Mouse (Mus musculus): ENCODE results near the gene Cd9.

Cd9 gene

DNA sequence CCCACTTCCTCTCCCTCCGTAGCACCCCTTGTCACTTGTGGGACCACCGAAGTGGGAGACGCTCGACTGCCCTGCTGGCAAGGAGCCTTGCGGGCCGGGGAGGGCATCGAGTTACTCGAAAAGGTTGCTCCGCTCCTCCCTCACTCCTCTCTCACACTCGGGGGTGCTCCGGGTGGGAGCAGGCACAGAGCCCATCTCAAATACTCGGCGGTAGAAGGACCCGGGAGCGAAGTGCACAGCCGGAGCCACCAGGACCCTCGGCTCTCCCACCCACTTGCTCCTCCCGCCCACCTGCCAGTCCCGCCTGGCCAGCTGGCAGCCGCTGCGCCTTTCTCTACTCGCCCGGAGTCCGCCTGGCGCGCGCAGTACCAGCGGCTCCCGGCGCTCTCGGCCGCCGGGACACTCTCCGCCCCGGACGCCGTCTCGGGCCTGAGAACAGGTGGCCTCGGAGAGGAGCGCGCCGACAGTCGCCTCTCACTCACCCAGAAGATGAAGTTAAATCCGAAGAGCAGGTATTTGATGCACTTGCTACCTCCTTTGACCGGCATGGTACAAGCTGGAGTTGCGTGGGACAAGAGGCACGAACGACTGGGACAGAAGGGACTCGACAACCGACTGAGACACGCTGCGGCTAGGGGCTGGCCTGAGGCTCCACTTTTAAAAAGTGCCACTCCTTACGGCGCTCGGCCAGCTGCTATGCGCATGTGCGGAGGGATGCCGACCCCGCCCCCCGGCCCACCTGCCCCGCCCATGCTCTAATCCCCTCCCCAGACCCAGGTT lies at the start of gene Cd9:
TSS of gene Cd9 (minus strand) at position 700 of the 780 bp plus-strand sequence.
- no peak for DNase-seq (ENCODE audit: low spot score)

GRCm38 (mm10) chr6:125541296-125541695 lies 46.7 kb upstream of the Cd9 start:
- DNase-seq (ENCODE audit: low spot score) = no peak

DNA sequence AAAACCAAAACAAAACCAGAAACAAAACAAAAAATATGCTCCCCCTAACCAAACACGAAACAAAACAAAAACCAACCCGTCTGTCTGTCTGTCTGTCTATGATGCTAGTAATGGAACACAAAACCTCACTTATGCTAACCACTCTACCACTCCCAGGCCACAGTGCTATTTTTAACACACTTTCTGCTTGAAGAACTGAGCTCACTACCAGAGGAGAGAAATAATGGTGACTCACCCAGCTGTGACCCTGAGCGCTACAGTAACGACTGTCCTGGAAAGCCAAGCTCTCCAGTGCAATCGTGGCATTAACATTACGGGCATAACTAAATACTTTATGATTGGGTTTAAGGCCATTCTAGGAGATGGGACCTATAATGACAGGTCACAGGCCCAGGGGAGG lies 46.2 kb upstream of the Cd9 start:
- no peak for DNase-seq (ENCODE audit: low spot score)

- no peak for DNase-seq (ENCODE audit: low spot score)
Measured at GRCm38 (mm10) chr6:125540199-125540598, 45.6 kb upstream of the Cd9 start.

DNA sequence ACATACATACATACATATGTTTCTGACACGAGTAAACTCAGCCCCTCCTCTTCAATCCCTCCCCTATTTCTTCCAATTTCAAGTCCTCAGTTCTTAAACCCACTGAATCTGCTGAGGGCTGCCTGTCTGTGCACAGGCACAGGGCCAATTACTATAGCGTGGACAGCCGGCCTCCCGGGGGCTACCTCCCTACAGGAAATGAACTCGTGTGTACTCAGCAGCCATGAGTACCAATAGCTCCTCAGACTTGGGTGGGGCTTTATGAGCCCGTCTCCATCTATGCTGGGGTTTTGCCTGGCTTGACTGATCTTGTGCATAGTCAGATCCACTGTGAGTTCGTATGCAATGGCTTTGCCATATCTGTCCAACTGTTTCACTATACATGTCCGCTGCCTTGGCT lies 44.8 kb upstream of the Cd9 start:
- no peak for DNase-seq (ENCODE audit: low spot score)

DNA sequence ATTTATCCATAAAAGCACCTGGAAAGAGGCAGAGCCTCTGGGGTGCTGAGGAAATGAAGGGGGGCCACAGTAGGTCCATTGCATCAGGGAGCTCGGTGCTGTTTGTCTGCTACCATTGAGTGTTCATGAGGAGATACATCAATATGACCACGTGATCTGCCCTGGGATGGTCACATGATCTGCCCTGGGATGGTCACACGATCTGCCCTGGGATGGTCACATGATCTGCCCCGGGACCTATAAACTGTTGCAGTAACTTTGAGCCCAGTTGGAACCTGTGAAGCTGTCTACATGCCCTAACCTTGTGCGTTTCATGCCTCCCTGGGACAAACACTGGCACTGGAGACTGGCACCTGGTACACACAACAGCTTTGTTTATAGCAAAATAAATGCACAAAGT lies 43.9 kb upstream of the Cd9 start:
- DNase-seq (ENCODE audit: low spot score) = no peak

- no peak for DNase-seq (ENCODE audit: low spot score)
Measured at GRCm38 (mm10) chr6:125534990-125535389, 40.4 kb upstream of the Cd9 start.

DNA sequence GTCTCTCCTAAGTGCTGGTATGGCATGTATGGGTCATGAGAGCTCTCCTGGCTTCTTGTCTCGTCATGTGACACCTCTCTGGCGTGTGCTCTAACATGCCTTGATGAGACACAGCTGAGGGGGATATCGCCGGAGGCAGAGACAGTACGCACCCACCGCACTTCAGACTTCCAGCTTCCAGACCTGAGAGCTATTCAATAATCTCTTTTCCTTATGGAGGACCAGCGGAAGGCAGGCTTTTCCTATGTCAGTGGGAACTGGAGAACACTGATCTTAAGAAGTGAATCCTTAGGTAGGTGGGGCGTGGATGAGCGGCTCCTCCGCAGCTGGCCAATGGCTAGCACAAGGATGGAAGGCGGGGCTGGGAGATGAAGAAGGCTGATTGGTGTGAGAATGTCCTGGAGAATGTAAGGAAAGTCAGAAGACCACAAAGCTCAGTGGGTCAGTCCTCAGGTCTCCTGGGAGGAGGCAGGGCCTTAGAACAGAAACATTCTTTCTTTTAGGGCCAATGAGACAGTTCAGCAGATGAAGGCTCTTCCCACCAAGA lies 38.6 kb upstream of the Cd9 start:
- DNase-seq (ENCODE audit: low spot score) = no peak

GRCm38 (mm10) chr6:125529479-125529878 lies 34.9 kb upstream of the Cd9 start:
- DNase-seq (ENCODE audit: low spot score) = no peak

GRCm38 (mm10) chr6:125528614-125529200 lies 34.1 kb upstream of the Cd9 start:
- no peak for DNase-seq (ENCODE audit: low spot score)

DNA sequence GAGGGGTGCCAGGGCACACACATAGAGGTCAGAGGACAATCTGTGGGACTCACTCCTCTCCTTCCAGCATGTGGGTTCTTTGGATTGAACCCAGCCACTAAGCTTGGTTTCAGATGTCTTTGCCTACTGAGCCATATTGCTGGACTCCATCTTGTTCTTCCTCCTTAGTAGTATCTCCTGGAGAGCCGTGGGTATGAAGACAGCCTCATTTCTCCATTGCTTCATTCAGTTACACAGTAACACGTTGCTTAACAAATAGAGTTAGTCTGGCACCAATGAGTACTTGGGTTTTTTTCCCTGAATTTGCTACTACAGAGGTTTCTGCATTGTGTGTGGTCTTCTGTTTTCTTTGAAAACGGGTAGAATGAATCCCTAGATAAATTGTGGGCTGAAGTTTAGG lies 31.5 kb upstream of the Cd9 start:
- no peak for DNase-seq (ENCODE audit: low spot score)

GRCm38 (mm10) chr6:125524027-125524426 lies 29.4 kb upstream of the Cd9 start:
- DNase-seq (ENCODE audit: low spot score) = no peak

DNA sequence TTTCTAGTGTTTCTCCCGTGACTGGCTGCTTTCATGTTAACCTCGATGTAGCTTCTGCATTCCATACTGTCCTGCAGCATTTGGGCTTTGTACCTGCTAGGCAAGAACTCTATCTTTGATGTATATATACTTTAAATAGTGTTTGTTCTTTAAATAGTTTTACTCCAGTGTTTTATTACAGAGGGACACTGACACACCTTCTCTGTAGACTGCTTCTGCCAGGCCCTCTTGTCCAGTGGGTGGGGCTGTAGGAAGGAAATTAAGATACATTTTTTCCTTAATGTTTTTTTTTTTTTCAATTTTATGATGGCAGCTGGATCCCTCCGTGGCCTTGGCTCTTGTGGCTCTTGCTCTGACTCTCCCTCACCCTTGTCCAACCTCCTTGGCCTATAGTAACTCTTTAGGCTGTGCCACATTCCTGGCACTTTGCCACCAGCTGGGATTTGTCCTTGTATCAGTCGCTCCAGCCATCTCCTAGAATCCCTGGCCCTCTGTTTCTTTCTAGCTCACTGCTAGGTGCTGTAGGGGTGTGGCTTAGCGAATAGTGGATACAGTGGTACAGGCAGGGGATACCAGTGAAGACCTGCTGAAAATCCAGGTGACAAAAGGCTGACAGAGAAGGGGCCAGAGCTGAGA lies 27.1 kb upstream of the Cd9 start:
- DNase-seq (ENCODE audit: low spot score) = no peak

GRCm38 (mm10) chr6:125515503-125516315 lies 21.1 kb upstream of the Cd9 start:
- no peak for DNase-seq (ENCODE audit: low spot score)

DNA sequence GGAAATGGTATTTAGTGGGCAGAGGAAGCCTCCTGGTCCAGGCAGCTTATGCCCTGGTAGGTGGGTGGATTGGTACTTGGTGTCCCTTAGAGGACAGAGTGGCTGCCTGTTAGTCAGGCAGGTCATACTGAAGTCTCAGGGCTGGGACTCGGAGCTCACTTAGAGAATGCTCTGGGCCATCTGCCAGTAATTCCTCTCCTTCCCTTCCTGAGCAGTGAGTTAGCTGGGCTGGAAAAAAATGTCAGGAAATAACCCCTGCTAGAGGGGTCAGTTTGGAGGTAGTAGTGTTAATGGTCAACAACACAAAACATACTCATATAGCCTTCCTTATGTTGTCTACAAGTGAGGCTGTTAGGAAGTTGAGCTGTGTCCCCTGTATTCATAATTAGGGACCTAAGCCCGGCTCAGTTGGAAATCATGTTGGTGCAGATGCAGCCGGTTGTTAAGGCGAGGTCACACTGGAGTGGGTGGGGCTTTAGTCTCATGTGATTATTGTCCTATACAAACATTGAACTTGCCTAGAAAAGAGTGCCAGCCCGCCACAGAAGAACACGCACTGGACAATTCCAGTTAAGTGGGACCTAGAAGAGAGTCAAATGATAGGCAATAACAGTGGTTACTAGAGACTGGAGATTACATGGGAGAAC lies 18.5 kb upstream of the Cd9 start:
- DNase-seq (ENCODE audit: low spot score) = no peak

DNA sequence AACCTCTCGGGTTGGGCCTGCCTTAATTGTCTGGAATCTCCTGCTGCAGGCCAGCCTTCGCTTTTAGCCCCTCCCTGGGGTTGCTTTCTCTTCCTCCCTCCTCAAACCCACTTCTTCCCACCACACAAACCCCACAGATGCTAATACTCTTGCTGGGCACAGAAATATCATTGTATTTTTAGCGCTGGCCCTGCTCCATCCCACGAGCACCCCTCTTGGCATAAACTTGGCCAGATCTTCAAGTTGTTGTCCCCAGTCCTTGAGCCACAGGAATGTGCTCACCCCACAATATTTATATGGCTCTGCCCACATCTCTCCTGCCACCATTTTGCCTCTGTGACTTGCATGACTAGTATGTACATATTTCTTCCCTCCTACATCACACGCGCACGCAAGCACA lies 16.6 kb upstream of the Cd9 start:
- DNase-seq (ENCODE audit: low spot score) = no peak

- no peak for DNase-seq (ENCODE audit: low spot score)
Measured at GRCm38 (mm10) chr6:125510645-125511044, 16.1 kb upstream of the Cd9 start.

DNA sequence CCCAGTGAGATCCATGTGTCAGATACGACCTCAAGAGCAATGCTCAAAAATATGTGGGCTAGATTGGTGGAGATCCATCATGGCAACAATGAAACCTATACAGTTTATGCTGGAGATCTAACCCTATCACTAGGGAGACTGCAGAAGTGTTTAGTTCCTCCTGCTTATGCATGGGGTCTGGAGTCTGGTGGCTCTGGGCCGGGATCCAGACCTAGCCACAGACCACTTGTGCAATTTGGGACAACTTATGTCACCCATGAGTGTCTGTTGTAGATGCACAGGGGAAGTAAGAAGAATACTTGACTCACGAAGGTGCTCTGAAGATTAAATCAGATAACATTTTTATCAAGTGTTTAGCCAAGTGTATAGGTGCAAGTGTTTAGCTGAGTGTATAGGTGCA lies 15.2 kb upstream of the Cd9 start:
- no peak for DNase-seq (ENCODE audit: low spot score)

DNA sequence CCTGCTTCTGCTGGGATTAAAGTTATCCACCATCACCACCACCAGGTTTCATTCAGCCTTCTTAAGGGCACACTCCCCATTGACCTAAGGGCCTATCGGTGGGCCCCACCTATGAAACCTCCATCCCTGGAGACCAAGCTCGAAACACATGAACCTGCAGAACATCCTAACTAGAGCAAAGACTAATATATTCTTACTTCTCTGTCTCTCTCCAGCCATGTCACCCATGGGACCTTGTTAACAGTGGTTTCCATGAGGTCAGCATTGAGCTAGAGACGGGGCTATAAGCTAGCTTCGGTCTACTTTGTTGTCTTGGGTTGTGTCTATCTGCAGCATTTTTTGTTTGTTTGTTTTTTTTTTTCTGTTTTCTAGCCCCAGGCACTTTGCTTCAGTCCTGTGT lies 11.8 kb upstream of the Cd9 start:
- DNase-seq (ENCODE audit: low spot score) = no peak

DNA sequence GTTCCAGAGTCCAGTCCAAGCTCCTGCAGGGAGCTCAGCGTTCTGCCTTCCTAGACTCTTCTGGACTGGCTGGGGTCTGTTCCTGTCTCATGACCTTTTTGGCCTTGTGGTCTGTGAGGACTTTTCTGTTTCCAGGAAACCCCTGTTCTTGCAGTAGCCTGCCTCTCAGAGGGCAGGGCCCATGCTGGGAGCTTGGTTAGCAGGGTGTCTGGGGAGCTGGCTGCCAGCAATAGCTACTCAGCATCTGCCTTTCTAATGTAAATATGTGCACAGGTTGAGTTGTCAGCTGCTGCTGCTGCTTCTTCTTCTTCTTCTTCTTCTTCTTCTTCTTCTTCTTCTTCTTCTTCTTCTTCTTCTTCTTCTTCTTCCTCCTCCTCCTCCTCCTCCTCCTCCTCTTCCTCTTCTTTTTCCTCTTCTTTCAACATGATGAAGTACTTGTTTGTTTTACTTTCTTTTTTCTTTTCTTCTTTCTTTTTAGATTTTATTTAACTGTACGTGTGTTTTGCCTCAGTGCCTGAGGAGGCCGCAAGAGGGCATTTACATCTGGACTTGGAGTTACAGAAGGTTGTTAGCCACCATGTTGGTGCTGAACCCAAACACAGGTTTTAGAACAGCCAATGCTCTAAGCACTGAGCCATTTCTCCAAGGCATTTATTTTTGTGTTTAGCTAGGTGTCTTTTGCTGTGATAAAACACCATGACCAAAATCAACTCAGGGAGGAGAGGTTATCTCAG lies 10.2 kb upstream of the Cd9 start:
- no peak for DNase-seq (ENCODE audit: low spot score)

GRCm38 (mm10) chr6:125503186-125503802 lies 8.7 kb upstream of the Cd9 start:
- no peak for DNase-seq (ENCODE audit: low spot score)

Measured in layer of hippocampus, adult 9-10 months (tissue).